Mouse (Mus musculus): ENCODE measurements at regions not wholly inside any gene's neighbourhood (a gene's known extent, or its start where the extent isn't known, plus 50 kb on each side); places are given as distances from the start of the nearest gene placed in this dataset.

GRCm38 (mm10) chr3:131799774-131800173 is 235.2 kb downstream of the Papss1 start:
- no peak for DNase-seq (ENCODE audit: low spot score)

GRCm38 (mm10) chr3:131801551-131801950 is 237.0 kb downstream of the Papss1 start:
- DNase-seq (ENCODE audit: low spot score), result no peak

- DNase-seq (ENCODE audit: low spot score), result peak; percentile 65
These were observed 238.3 kb downstream of the Papss1 start for GRCm38 (mm10) chr3:131802841-131803240.

- DNase-seq (ENCODE audit: low spot score), result peak; percentile 8
These were observed 243.6 kb downstream of the Papss1 start for GRCm38 (mm10) chr3:131808127-131808526.

GRCm38 (mm10) chr3:131812968-131813367 is 248.4 kb downstream of the Papss1 start:
- no peak for DNase-seq (ENCODE audit: low spot score)

- DNase-seq (ENCODE audit: low spot score), result no peak
These were observed 254.2 kb downstream of the Papss1 start for GRCm38 (mm10) chr3:131818806-131819205.

- DNase-seq (ENCODE audit: low spot score), result no peak
These were observed 227.7 kb upstream of the Dkk2 start for GRCm38 (mm10) chr3:131857442-131857841.

GRCm38 (mm10) chr3:131859083-131859482 is 226.0 kb upstream of the Dkk2 start:
- DNase-seq (ENCODE audit: low spot score), result no peak

GRCm38 (mm10) chr3:131865106-131865505 is 220.0 kb upstream of the Dkk2 start:
- no peak for DNase-seq (ENCODE audit: low spot score)

GRCm38 (mm10) chr3:131867266-131867665 is 217.8 kb upstream of the Dkk2 start:
- no peak for DNase-seq (ENCODE audit: low spot score)

- no peak for DNase-seq (ENCODE audit: low spot score)
These were observed 216.7 kb upstream of the Dkk2 start for GRCm38 (mm10) chr3:131868219-131868964.

GRCm38 (mm10) chr3:131869306-131869705 is 215.8 kb upstream of the Dkk2 start:
- DNase-seq (ENCODE audit: low spot score), result peak; percentile 6

- DNase-seq (ENCODE audit: low spot score), result no peak
These were observed 202.4 kb upstream of the Dkk2 start for GRCm38 (mm10) chr3:131882667-131883066.

GRCm38 (mm10) chr3:131886470-131886869 is 198.6 kb upstream of the Dkk2 start:
- no peak for DNase-seq (ENCODE audit: low spot score)

GRCm38 (mm10) chr3:131886984-131887383 is 198.1 kb upstream of the Dkk2 start:
- no peak for DNase-seq (ENCODE audit: low spot score)

- no peak for DNase-seq (ENCODE audit: low spot score)
These were observed 197.4 kb upstream of the Dkk2 start for GRCm38 (mm10) chr3:131887670-131888069.

- DNase-seq (ENCODE audit: low spot score), result no peak
These were observed 193.2 kb upstream of the Dkk2 start for GRCm38 (mm10) chr3:131891941-131892340.

- no peak for DNase-seq (ENCODE audit: low spot score)
These were observed 191.9 kb upstream of the Dkk2 start for GRCm38 (mm10) chr3:131893061-131893804.

- no peak for DNase-seq (ENCODE audit: low spot score)
These were observed 190.0 kb upstream of the Dkk2 start for GRCm38 (mm10) chr3:131895057-131895456.

GRCm38 (mm10) chr3:131913534-131913933 is 171.6 kb upstream of the Dkk2 start:
- no peak for DNase-seq (ENCODE audit: low spot score)

GRCm38 (mm10) chr3:131914372-131914771 is 170.7 kb upstream of the Dkk2 start:
- no peak for DNase-seq (ENCODE audit: low spot score)

- DNase-seq (ENCODE audit: low spot score), result no peak
These were observed 170.1 kb upstream of the Dkk2 start for GRCm38 (mm10) chr3:131914997-131915396.

- no peak for DNase-seq (ENCODE audit: low spot score)
These were observed 167.2 kb upstream of the Dkk2 start for GRCm38 (mm10) chr3:131917734-131918534.
